ENCODE assay signal across 8 mouse cellular contexts in the genomic region with DNA sequence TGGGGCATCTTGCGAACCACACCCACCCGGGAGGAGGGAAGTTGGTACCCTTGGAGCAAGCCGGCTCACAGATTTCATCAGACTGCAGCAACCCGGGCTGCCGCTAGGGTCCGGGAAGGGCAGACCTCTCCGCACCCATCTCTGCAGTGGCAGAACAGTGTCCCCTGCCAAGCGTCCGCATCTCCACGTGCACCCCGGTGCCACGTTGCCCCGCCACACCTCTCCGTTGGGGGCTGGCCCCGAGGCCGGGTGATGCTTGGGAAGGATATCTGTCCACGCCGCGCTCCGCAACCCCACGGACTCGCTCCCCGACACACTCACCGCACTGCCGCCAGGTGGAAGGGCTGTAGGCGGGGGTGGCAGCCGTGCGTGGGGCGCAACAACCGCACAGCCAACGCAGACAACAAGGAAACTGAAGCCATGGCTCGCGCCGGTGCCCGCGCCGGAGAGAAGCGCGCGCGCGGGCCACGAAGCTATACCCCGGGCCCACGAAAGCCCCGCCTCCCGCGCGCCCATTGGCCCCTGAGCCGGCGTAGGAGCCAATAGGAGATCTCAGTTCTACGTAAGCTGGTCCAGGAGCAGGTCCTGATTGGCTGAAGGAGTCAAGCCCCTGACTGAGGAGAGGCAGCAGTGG. TPM values are rescaled to one million over a fixed set of nuclear protein-coding genes. Genes with fewer than 3 reads are reported as not detected.
DNase-seq lines count a peak whose midpoint lies in the region; ATAC-seq and TF ChIP-seq lines count a peak whose summit lies in the region.

No protein-coding gene starts in this region.

- H3K4me3 ChIP-seq in G1E (ENCODE audit: low read depth, low read length), result peak overlapping the region; percentile 99
- H3K4me3 ChIP-seq in forebrain, embryonic 15.5 days, result peak overlapping the region; percentile 100
- peak overlapping the region; percentile 93 for H3K4me3 ChIP-seq in neural tube, embryonic 14.5 days (ENCODE audit: low read depth, low read length)
- H3K4me3 ChIP-seq in testis, adult 2 months (ENCODE audit: control insufficient read depth, low read depth, low read length), result peak overlapping the region; percentile 93

- ATAC-seq in G1E (ENCODE audit: extremely low read depth, insufficient number of reproducible peaks, low FRiP score, poor library complexity, severe bottlenecking), result peak; percentile 94
- peak; percentile 99 for ATAC-seq in forebrain, embryonic 15.5 days (replicated peaks)
- peak; percentile 100 for ATAC-seq in neural tube, embryonic 14.5 days (ENCODE audit: low read depth)

- DNase-seq in G1E (ENCODE audit: low spot score), result peak; percentile 99
- peak; percentile 93 for DNase-seq in cerebellum, adult 11-12 months
- DNase-seq in heart, postnatal 25 days (ENCODE audit: low spot score), result peak; percentile 88
- DNase-seq in layer of hippocampus, adult 18-20 months (ENCODE audit: low spot score in 2 of 2), result peak; percentile 87 to 94
- peak; percentile 91 to 92 for DNase-seq in lung, adult 18-20 months

- H3K4me2 ChIP-seq in forebrain, embryonic 15.5 days (replicated peaks), result peak overlapping the region; percentile 92
- H3K4me2 ChIP-seq in neural tube, embryonic 14.5 days (ENCODE audit: low read depth, low read length), result peak overlapping the region; percentile 70

- peak overlapping the region; percentile 93 for H3K9ac ChIP-seq in forebrain, embryonic 15.5 days (replicated peaks)
- H3K9ac ChIP-seq in neural tube, embryonic 14.5 days (replicated peaks; ENCODE audit: low read depth, low read length), result peak overlapping the region; percentile 80

- H3K27me3 ChIP-seq in G1E (ENCODE audit: insufficient read depth, low read length), result no peaks in the 10 kb centered on the region
- H3K27me3 ChIP-seq in forebrain, embryonic 15.5 days, result no peaks in the 10 kb centered on the region
- H3K27me3 ChIP-seq in neural tube, embryonic 14.5 days (ENCODE audit: control insufficient read depth, insufficient read depth, low read length), result no peaks in the 10 kb centered on the region
- H3K27me3 ChIP-seq in testis, adult 2 months (ENCODE audit: control insufficient read depth, insufficient read depth, low read length), result no peaks in the 10 kb centered on the region

- intact Hi-C loops in heart, postnatal 25 days (cut with DNase I), result no loop called here

- WGBS in forebrain, embryonic 15.5 days, result under 1% methylated on average over 52 of the region's 52 CpGs
- under 1% methylated on average over 52 of the region's 52 CpGs for WGBS in neural tube, embryonic 14.5 days

- peak overlapping the region; percentile 77 for H3K27ac ChIP-seq in forebrain, embryonic 15.5 days (replicated peaks)
- H3K27ac ChIP-seq in neural tube, embryonic 14.5 days (ENCODE audit: low read depth, low read length), result peak overlapping the region; percentile 78
- H3K27ac ChIP-seq in testis, adult 2 months (ENCODE audit: control insufficient read depth, insufficient read depth, low read depth, low read length), result peak overlapping the region; percentile 77

- peaks cover 37% of the 10 kb centered on the region for H3K36me3 ChIP-seq in G1E (replicated peaks)
- peaks cover 3% of the 10 kb centered on the region; the same call in 1 of the 2 replicates for H3K36me3 ChIP-seq in forebrain, embryonic 15.5 days
- no peaks in the 10 kb centered on the region for H3K36me3 ChIP-seq in neural tube, embryonic 14.5 days (ENCODE audit: control insufficient read depth, insufficient read depth, low read length)
- H3K36me3 ChIP-seq in testis, adult 2 months (ENCODE audit: control insufficient read depth, insufficient read depth, low read length), result no peaks in the 10 kb centered on the region

- TF ChIP-seq POLR2A in testis, adult 2 months (IDR thresholded peaks at IDR 0.05; ENCODE audit: control insufficient read depth, low read depth, low read length), result peak; percentile 68

- peak; percentile 70 for TF ChIP-seq CTCF in G1E (IDR thresholded peaks at IDR 0.05; ENCODE audit: low read depth, low read length)
- TF ChIP-seq CTCF in testis, adult 2 months (IDR thresholded peaks at IDR 0.05; ENCODE audit: control insufficient read depth, insufficient read depth, insufficient replicate concordance, low read depth, low read length), result peak; percentile 56; the same call in 1 of the 2 replicates

- peaks cover 62% of the 10 kb centered on the region for H3K4me1 ChIP-seq in G1E (ENCODE audit: insufficient read depth, low read depth, low read length)
- H3K4me1 ChIP-seq in forebrain, embryonic 15.5 days, result peaks cover 16% of the 10 kb centered on the region
- peaks cover 14% of the 10 kb centered on the region for H3K4me1 ChIP-seq in neural tube, embryonic 14.5 days (ENCODE audit: control insufficient read depth, insufficient read depth, low read length)
- peaks cover 9% of the 10 kb centered on the region for H3K4me1 ChIP-seq in testis, adult 2 months (ENCODE audit: control insufficient read depth, insufficient read depth, low read length)

- no peaks in the 10 kb centered on the region for H3K9me3 ChIP-seq in G1E (replicated peaks)
- H3K9me3 ChIP-seq in forebrain, embryonic 15.5 days, result no peaks in the 10 kb centered on the region
- H3K9me3 ChIP-seq in neural tube, embryonic 14.5 days (ENCODE audit: control insufficient read depth, low read length), result no peaks in the 10 kb centered on the region

RNA-seq across cellular contexts. Expression of gene Mthfd2, which starts 8.5 kb away (rescaled TPM):
- total RNA-seq in G1E (2014; fragmentation: Nextera tagmentation), result 36.6 and 37.9 TPM in 2 replicates
- 26.2 and 31.5 TPM in 2 replicates for total RNA-seq in G1E (2017)
- polyA plus RNA-seq in G1E (2012), result 35.8 and 39.8 TPM in 2 replicates
- polyA plus RNA-seq in forebrain, embryonic 15.5 days (2015; fragmentation: Nextera tagmentation; extraction: Ambion mirVana), result 25.4 and 25.6 TPM in 2 replicates
- 1 to 10 TPM; 2.4 to 2.6 TPM for total RNA-seq in heart, postnatal 25 days (2021)
- 1 to 10 TPM; 6.6 to 7.1 TPM for total RNA-seq in layer of hippocampus, adult 18-20 months (2021)
- 28.7 and 30.7 TPM in 2 replicates for polyA plus RNA-seq in neural tube, embryonic 14.5 days (2014; fragmentation: Nextera tagmentation; extraction: Ambion mirVana)
- polyA plus RNA-seq in testis, adult 2 months (2012; rRNA removed), result 13.9 and 15.4 TPM in 2 replicates

RNA-seq across cellular contexts. Expression of gene Mob1a, which starts 8.6 kb away (rescaled TPM):
- total RNA-seq in G1E (2014; fragmentation: Nextera tagmentation) (111 and 119 TPM in 2 replicates), G1E (2017) (236 and 238 TPM in 2 replicates)
- polyA plus RNA-seq in G1E (2012), result 142 and 156 TPM in 2 replicates
- 32.4 and 32.8 TPM in 2 replicates for polyA plus RNA-seq in forebrain, embryonic 15.5 days (2015; fragmentation: Nextera tagmentation; extraction: Ambion mirVana)
- total RNA-seq in heart, postnatal 25 days (2021), result 10 to 100 TPM; 24.9 to 25.0 TPM
- total RNA-seq in layer of hippocampus, adult 18-20 months (2021), result 10 to 100 TPM; 19.2 to 20.5 TPM
- 22.3 and 32.2 TPM in 2 replicates for polyA plus RNA-seq in neural tube, embryonic 14.5 days (2014; fragmentation: Nextera tagmentation; extraction: Ambion mirVana)
- 9.4 and 12.2 TPM in 2 replicates for polyA plus RNA-seq in testis, adult 2 months (2012; rRNA removed)

RNA-seq across cellular contexts. Expression of gene Bola3, which starts 31.7 kb away (rescaled TPM):
- total RNA-seq in G1E (2014; fragmentation: Nextera tagmentation), result 191 and 283 TPM in 2 replicates
- 109 and 131 TPM in 2 replicates for total RNA-seq in G1E (2017)
- polyA plus RNA-seq in G1E (2012), result 60.2 and 60.6 TPM in 2 replicates
- 58.8 and 59.7 TPM in 2 replicates for polyA plus RNA-seq in forebrain, embryonic 15.5 days (2015; fragmentation: Nextera tagmentation; extraction: Ambion mirVana)
- 100 to 1,000 TPM; 371 to 393 TPM for total RNA-seq in heart, postnatal 25 days (2021)
- 10 to 100 TPM; 47.1 to 58.9 TPM for total RNA-seq in layer of hippocampus, adult 18-20 months (2021)
- polyA plus RNA-seq in neural tube, embryonic 14.5 days (2014; fragmentation: Nextera tagmentation; extraction: Ambion mirVana), result 57.3 and 57.5 TPM in 2 replicates
- polyA plus RNA-seq in testis, adult 2 months (2012; rRNA removed), result 64.3 and 68.3 TPM in 2 replicates

Comparison
In these comparisons a context has a peak if more than half of its experiments do, and no peak if none do; other contexts are left out.
1. Peak in every context shown above with its lines: DNase-seq, ATAC-seq, H3K4me3 ChIP-seq and H3K27ac ChIP-seq.